Mouse (Mus musculus) megakaryocyte, embryonic 14.5 days (primary cell): ENCODE data around the gene Kat8. TPM values are rescaled to one million over a fixed set of nuclear protein-coding genes. Genes with fewer than 3 reads are reported as not detected.

Source experiments
- H3K27me3 ChIP-seq: replicated peaks from 2 replicates; pipeline ENCODE3; 2012; ENCODE audit warnings: inconsistent platforms
- H3K36me3 ChIP-seq: replicated peaks from 2 replicates; pipeline ENCODE3; 2012; ENCODE audit warnings: low read length, inconsistent platforms, mixed read lengths
- H3K4me1 ChIP-seq: 2 replicates; pipeline ENCODE4 v1.6.1; 2012; ENCODE audit warnings: inconsistent platforms
- H3K4me3 ChIP-seq: replicated peaks from 2 replicates; pipeline ENCODE3; 2012; ENCODE audit warnings: moderate library complexity, mild to moderate bottlenecking, inconsistent platforms
- H3K9me3 ChIP-seq: 2 replicates; pipeline ENCODE4 v1.6.1; 2012; ENCODE audit warnings: inconsistent platforms
- FLI1 ChIP-seq: IDR thresholded peaks from 2 replicates; pipeline ENCODE4 v1.6.1; 2012; ENCODE audit warnings: low read length, inconsistent platforms, mixed read lengths
- GATA1 ChIP-seq: IDR thresholded peaks from 3 replicates; pipeline ENCODE4 v1.6.1; 2012; ENCODE audit warnings: mixed read lengths, low read length, inconsistent platforms, borderline replicate concordance
- polyA plus RNA-seq: library from polyadenylated mRNA; stranded (reverse); fragments of >175 nt; gene quantifications from 2 replicates; pipeline ENCODE4 v1.2.3, GENCODE M21; 2012; ENCODE audit warnings: low replicate concordance; ENCODE audit not compliant: insufficient read depth

Gene Kat8
- polyA plus RNA-seq, 1 experiment: 4.8 TPM

GRCm38 (mm10) chr7:127946470-127947023 lies 34.2 kb downstream of the Kat8 start, which contains the start of gene Prss36:
Gene Prss36, minus strand, starts transcription at chr7:127946725.
- Histone ChIP-seq H3K9me3 (no peaks in the 10 kb centered on the region), H3K27me3 (peaks cover 41% of the 10 kb centered on the region), H3K4me3 (no peak within 1 kb of the TSS), H3K4me1 (peaks cover 46% of the 10 kb centered on the region), H3K36me3 (no peaks in the 10 kb centered on the region)
- no peak for TF ChIP-seq FLI1
- no peak for TF ChIP-seq GATA1

- TF ChIP-seq GATA1 (no peak), FLI1 (no peak)
- Histone ChIP-seq H3K36me3 (no peaks in the 10 kb centered on the region), H3K4me3 (peak overlapping the region; percentile 73), H3K9me3 (no peaks in the 10 kb centered on the region), H3K4me1 (peaks cover 43% of the 10 kb centered on the region), H3K27me3 (no peaks in the 10 kb centered on the region)
Measured at GRCm38 (mm10) chr7:127952864-127953581, 40.7 kb downstream of the Kat8 start.

GRCm38 (mm10) chr7:127959364-127959763 lies 47.0 kb downstream of the Kat8 start:
- no peak overlapping the region for H3K4me3 ChIP-seq
- H3K9me3 ChIP-seq: 0 out of 2 replicates have a peak, but pooled peaks cover 2% of the 10 kb centered on the region

GRCm38 (mm10) chr7:127966371-127966918 lies 54.1 kb downstream of the Kat8 start:
- Histone ChIP-seq H3K36me3 (peaks cover 23% of the 10 kb centered on the region), H3K4me3 (peak overlapping the region; percentile 99), H3K9me3 (no peaks in the 10 kb centered on the region), H3K27me3 (no peaks in the 10 kb centered on the region), H3K4me1 (peaks cover 31% of the 10 kb centered on the region)
- no peak for TF ChIP-seq FLI1
- TF ChIP-seq GATA1: no peak

More at GRCm38 (mm10) chr7:127959364-127959763, 47.0 kb downstream of the Kat8 start:
- Histone ChIP-seq H3K27me3 (no peaks in the 10 kb centered on the region), H3K36me3 (no peaks in the 10 kb centered on the region), H3K4me1 (peaks cover 22% of the 10 kb centered on the region)
- TF ChIP-seq GATA1: no peak
- no peak for TF ChIP-seq FLI1

- Histone ChIP-seq H3K36me3 (peaks cover 31% of the 10 kb centered on the region), H3K4me1 (peaks cover 37% of the 10 kb centered on the region), H3K27me3 (no peaks in the 10 kb centered on the region), H3K4me3 (peak within 1 kb of the TSS; percentile 99), H3K9me3 (no peaks in the 10 kb centered on the region)
- no peak for TF ChIP-seq GATA1
- no peak; the same call in 1 of the 2 replicates for TF ChIP-seq FLI1
Measured at GRCm38 (mm10) chr7:127967004-127967921, 54.9 kb downstream of the Kat8 start, which contains the start of gene Fus. Gene Fus, plus strand, starts transcription at chr7:127967457.

- no peaks in the 10 kb centered on the region for H3K27me3 ChIP-seq
- peaks cover 40% of the 10 kb centered on the region for H3K36me3 ChIP-seq
- no peaks in the 10 kb centered on the region for H3K9me3 ChIP-seq
- peaks cover 42% of the 10 kb centered on the region for H3K4me1 ChIP-seq
- TF ChIP-seq FLI1 (no peak), GATA1 (no peak)
- peak overlapping the region; percentile 99 for H3K4me3 ChIP-seq
Measured at GRCm38 (mm10) chr7:127967922-127968828, 55.9 kb downstream of the Kat8 start.

GRCm38 (mm10) chr7:127974413-127974930 lies 62.2 kb downstream of the Kat8 start:
- H3K4me1 ChIP-seq: peaks cover 29% of the 10 kb centered on the region
- no peak for TF ChIP-seq FLI1
- no peak for TF ChIP-seq GATA1
- no peaks in the 10 kb centered on the region for H3K9me3 ChIP-seq
- H3K36me3 ChIP-seq: peaks cover 98% of the 10 kb centered on the region
- H3K4me3 ChIP-seq: no peak overlapping the region
- no peaks in the 10 kb centered on the region for H3K27me3 ChIP-seq

Other genes starting within 250 kb of the Kat8 start
- 52.6 and 165 TPM in 2 replicates for gene Bcl7c, start 203.6 kb upstream of the Kat8 start, polyA plus RNA-seq
- gene Ctf1, start 199.8 kb upstream of the Kat8 start, polyA plus RNA-seq: not detected in 2 replicates
- not detected in 2 replicates for gene Ctf2, start 180.3 kb upstream of the Kat8 start, polyA plus RNA-seq
- 54.6 and 102 TPM in 2 replicates for gene Fbxl19, start 168.0 kb upstream of the Kat8 start, polyA plus RNA-seq
- gene Orai3, start 142.7 kb upstream of the Kat8 start, polyA plus RNA-seq: 27.3 and 62.4 TPM in 2 replicates
- 32.9 and 47.6 TPM in 2 replicates for gene Setd1a, start 135.8 kb upstream of the Kat8 start, polyA plus RNA-seq
- not detected in 2 replicates for gene Gm49388, start 126.9 kb upstream of the Kat8 start, polyA plus RNA-seq
- 13.9 and 53.3 TPM in 2 replicates for gene Hsd3b7, start 111.9 kb upstream of the Kat8 start, polyA plus RNA-seq
- 27.2 and 167 TPM in 2 replicates for gene Stx4a, start 88.2 kb upstream of the Kat8 start, polyA plus RNA-seq
- gene Stx1b, start 88.0 kb upstream of the Kat8 start, polyA plus RNA-seq: 0.02 TPM in 1 of 2 replicates, not detected in the other
- 1.0 and 6.3 TPM in 2 replicates for gene Zfp646, start 36.3 kb upstream of the Kat8 start, polyA plus RNA-seq
- gene Zfp668, start 35.7 kb upstream of the Kat8 start, polyA plus RNA-seq: 9.4 and 18.0 TPM in 2 replicates
- gene Prss53, start 21.5 kb upstream of the Kat8 start, polyA plus RNA-seq: 0.44 TPM in 1 of 2 replicates, not detected in the other
- not detected in 2 replicates for gene Gm21974, start 17.1 kb upstream of the Kat8 start, polyA plus RNA-seq
- gene Vkorc1, start 16.9 kb upstream of the Kat8 start, polyA plus RNA-seq: 26.7 and 40.9 TPM in 2 replicates
- 36.9 and 149 TPM in 2 replicates for gene Bckdk, start 8.4 kb upstream of the Kat8 start, polyA plus RNA-seq
- gene Prss8, start 17.6 kb downstream of the Kat8 start, polyA plus RNA-seq: not detected in 2 replicates
- 2.7 and 10.0 TPM in 2 replicates for gene Prss36, start 34.2 kb downstream of the Kat8 start, polyA plus RNA-seq
- gene Fus, start 54.9 kb downstream of the Kat8 start, polyA plus RNA-seq: 25.6 and 318 TPM in 2 replicates
- 1.1 and 17.0 TPM in 2 replicates for gene Pycard, start 81.4 kb downstream of the Kat8 start, polyA plus RNA-seq
- gene Trim72, start 91.4 kb downstream of the Kat8 start, polyA plus RNA-seq: 0.50 TPM in 1 of 2 replicates, not detected in the other
- 0.69 and 6.0 TPM in 2 replicates for gene Itgam, start 150.1 kb downstream of the Kat8 start, polyA plus RNA-seq
- not detected in 2 replicates for gene Gm49368, start 150.2 kb downstream of the Kat8 start, polyA plus RNA-seq
- not detected in 2 replicates for gene Itgax, start 217.0 kb downstream of the Kat8 start, polyA plus RNA-seq
- 0.26 TPM in 1 of 2 replicates, not detected in the other for gene Itgad, start 241.9 kb downstream of the Kat8 start, polyA plus RNA-seq